Mouse (Mus musculus) frontal cortex, postnatal 14 days (tissue): ENCODE measurements at regions not wholly inside any gene's neighbourhood (a gene's known extent, or its start where the extent isn't known, plus 50 kb on each side); places are given as distances from the start of the nearest gene placed in this dataset.

Source experiments
- DNase-seq, 2 experiments: peaks; one replicate each; pipeline ENCODE4 v3.0.0; 2022; ENCODE audit warnings: low spot score in 2 of 2

DNA sequence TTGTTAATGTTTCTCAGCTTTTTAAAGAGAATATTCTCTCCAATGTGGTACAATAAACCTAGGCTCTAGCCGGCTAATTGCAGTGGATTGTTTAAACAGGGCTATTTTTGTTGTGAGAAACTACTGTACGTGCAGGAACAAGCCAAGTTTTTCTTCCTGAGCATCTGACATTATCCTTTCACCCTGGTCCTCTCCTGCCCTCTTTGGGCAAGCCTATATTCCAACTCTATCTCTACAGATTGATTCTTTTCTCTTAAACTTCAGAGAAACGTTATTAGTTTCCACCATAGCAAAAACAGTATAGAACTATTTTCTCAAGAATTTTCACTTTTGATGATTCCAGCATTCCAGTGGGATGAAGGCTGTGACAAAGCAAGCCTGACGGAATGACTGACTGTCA is 535.2 kb downstream of the Fgf9 start:
- no peak for DNase-seq

DNA sequence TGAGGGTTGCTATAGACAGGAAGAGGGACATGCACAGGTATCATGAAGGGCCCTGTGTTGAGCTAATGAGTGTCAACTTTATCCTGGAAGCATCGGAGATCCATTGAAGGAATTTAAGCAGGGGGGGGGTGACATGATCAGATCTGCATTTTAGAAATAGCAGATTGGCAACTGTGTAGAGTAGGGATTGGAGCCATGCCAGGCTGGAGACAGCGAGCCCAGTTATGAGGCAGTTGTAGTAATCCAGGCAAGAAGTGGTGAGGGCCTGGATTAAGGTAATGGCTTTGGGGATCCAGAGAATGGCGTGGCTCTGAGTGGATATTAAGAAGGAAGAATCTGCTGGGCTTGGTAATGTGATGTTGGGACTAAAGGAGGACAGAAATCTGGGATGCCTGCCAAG is 528.5 kb downstream of the Fgf9 start:
- DNase-seq = no peak

DNA sequence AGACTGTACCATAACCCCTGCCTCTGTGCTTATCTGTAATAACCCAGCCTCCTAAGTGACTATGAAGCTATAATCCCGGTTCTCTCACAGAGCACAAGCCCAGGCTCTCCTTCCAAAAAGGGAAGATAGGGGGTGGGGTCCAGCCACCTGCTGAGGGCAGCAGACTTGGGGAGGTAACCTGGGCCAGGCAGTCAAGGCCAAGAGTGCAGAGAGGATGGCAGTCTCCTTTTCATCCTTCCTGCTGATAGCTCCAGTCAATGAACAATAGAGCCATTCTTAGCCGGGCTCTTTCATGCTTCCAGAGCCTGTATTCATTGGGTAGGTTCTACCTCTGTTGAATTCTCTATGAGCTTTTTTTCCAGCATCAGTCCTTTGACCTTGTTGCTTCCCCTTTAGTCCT is 527.5 kb downstream of the Fgf9 start:
- no peak for DNase-seq

DNA sequence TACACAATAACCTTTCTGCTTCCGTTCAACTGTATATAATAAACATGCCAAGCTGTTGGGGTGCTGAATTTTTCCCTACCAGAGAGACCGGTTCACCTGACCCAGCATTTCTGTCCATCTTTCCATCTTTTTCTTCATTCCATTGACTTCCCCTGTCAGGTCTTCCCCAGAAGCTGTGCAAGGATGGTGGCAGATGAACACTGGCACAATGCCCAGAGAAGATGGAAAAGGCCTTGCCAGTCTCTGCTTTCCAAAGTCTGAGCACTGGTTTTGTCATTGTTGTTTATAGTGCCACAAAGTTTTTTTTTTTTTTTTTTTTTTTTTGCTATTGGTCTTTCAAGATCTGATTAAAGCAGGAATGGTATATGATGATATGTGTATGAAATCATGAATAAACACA is 526.6 kb downstream of the Fgf9 start:
- DNase-seq = no peak

DNA sequence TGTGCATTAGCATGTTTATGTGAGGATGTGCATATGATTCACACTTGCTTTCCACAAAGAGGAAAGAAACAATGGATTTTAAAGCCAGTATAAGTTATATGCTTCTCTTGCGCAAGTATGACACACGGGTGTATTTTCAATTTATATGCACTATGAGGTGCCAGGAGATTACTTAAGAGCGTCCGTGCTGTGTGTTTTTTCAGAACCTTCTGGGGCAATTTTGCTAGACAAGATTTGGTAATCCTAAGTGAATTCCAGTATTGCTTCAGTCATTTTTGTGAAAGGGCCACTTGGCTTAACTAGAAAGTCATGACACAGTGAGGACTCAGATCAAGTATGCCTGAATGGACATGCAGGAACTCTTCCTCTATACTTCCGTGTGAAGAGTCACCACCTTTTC is 511.5 kb downstream of the Fgf9 start:
- no peak for DNase-seq

DNA sequence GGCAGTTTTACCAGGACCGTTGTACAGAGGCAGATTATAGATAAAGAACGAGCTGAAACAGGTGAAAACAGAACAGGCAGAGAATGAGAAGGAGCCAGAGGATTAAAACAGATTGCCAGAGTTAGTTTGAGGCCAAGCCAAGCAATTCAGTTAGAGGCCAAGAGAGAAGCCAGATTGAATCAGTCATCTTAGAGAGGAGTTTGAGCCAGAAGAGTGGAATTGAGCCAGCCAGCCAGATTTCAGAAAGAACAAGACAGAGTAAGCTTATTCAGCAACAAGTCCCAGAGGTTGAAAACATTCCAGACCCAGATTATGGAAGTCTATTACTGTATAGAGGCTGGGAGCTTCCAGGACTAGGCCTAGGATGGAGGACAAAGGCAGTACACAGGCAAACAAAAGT is 499.7 kb downstream of the Fgf9 start:
- no peak for DNase-seq

DNA sequence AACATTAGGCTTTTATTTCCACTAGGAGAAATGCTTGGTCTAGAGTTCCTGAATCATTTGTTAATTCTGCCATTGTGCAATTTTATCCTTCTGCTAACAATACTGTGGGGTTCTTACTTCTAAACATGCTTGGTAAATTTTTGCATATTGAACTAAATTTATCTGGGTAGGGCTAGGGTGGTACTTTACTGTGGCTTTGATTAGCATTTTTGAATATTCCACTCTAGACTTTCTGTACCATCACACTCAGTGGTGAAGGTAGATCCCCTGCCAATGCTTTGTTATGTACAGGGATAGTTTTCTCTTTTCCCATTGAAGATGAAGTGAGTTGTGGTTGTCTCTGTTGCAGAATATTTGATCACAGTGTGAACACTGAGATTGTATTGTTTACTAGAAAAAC is 497.1 kb downstream of the Fgf9 start:
- DNase-seq = no peak

DNA sequence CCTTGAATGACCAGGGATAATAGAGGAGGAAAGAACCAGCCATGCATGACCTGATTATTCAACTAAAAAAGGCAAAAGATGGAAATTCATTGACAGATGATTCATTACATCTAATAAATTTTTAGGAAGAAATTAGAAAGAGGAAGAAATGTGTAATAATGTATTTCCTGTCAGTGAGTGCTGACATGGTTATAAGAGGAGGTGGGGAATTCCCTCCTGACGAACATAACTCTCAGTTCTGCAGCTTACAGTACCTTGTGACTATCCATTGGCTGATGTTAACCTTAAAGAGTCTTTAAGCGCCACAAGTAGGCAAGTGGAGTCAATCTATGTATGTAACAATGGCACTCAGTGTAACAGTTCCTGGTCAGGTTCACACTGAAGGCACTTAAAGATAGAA is 492.7 kb downstream of the Fgf9 start:
- DNase-seq = no peak

DNA sequence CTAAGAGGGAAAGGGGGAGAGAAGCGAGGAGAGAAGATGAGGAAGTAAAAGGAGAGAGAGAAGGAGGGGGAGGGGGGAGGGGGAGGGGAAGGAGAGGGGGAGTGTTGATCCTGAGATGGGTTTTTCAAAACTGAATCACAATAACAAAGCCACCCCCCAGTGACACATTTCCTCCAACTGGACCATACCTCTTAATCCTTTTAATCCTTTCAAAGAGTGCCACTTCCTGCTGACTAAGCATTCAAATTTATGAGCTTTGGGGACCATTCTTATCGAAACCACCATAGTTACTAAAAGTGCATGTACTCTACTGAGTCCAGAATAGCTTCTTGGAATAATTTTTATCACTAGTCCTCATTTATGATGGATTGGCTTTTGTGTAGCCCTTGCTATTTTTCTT is 480.4 kb downstream of the Fgf9 start:
- DNase-seq = no peak

DNA sequence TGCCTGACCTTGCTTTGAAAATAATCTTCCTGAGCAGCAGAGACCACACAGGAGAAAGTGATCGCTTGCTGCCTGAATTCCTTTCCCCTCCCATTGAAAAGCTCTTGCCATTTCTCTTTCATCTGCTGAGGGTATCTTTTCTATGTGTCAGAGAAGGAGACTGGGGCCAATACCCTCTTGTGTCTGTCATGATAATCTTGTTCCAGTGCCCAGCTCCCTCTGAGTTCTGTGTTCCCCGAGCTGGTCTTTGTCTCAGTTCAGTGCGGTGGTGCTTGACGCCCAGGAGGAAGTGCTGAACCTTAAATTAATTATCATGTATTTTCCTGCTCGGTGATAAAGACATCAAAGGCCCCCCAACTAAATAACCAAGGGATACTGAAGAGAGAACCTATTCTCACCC is 475.4 kb downstream of the Fgf9 start:
- DNase-seq = no peak

DNA sequence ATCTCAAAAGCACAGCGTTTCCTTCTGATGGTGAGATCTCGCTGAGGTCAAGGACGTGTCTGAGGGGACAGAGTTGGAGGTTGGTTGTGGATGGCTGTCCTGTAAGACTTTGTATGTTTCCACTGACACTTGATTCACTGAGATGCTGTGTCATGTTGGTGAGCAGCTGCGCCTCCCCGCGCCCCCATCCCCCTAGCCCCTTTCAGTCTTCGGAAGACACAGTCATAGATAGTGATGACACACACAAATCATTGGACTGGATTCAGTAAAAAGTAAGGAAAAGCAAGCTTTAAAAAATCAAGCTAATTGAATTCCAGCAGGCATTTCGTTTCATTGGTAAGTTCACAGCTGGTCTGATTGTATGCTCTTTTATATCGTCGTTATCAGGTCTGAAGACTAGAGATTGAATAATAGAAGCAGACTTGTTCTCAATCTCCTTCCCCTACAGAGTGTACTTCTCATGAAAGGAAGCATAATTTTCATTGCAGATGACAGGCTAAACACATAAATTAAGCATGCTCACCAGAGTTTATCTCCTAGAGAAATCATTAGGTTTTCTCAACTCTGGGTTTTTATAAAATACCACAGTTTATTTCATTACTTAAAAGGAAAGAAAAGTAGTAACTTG is 472.9 kb downstream of the Fgf9 start:
- DNase-seq = no peak

DNA sequence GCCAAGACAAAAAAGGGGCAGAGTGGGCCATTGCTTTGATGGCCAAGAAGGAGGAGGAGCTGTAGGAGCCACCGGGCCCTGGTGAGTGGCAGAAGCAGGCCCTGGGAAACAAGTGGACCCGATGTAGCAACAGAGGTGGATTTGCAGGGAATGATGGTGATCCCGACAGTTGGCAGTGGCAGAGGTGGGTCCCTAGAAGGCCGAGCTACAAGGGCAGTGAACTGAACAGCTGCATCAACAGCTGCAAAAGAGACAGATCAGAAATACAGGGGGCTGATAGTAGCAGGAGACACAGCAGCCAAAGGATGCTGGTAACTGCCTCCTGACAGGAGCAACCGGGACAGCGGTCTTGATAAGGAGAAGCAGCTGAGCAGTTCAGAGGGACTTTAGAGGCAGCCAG is 467.8 kb downstream of the Fgf9 start:
- no peak for DNase-seq

DNA sequence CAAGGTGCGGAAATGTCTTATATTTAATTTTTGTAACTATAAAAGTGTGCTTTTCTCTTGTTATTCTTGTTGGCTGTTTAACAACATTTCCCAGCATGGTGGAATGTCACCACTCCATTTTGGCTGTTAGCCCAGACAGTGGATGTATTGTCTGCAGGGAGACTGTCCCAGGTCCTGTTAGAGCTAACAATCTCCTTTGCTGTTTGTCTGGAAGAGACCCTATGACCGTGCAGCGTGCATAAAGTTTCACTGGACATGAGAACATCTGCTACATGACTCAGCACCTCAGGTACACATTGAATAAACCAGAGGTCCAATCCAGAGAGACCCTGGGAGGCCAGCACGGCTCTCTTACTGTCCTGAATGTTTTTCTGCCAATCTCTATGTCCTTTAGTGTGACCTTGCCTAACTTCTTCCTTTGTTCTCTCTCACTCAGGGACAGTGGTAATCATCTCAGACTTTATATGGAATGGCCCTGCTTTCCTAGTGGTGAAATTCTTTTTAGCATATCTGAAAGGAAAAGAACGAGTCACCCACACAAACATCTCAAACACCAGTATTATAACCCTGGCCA is 450.7 kb downstream of the Fgf9 start:
- no peak for DNase-seq

DNA sequence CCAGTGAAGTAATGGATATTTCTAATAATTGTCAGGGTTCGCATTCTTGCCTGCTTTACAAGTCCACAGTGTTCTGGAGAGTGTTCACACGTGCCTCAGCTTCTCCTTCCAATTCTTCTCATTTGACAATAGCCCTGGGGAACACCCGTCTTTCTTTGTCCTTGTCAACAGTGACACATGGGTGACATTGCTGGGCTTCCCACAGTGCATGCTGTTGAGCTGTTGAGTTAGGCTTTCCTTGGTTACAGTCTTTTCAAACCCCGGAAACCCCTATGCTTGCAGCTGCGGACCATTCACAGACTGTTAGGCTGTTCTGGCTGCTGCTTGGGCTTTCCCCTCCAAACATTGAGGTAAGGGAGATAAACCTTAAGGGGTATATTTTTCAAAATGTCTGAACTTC is 450.0 kb downstream of the Fgf9 start:
- DNase-seq = no peak

DNA sequence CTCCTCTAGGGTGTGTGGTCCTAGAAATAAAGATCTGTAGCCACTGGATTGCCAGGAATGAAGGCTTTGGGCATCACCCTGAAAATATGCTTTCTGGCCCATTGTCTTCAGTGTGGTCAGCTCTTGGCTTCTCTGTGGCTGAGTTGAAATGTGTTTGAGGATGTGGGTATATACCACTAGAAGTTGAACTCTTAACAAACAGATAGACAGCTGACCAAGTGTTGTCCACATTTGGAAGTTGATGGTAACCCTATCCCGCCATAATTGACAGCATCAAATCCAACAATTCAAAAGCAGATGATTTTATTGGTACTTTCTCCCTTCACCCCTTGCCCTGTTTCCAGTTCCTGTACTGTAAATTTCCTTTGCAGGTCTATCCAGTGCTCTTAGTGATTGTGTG is 448.7 kb downstream of the Fgf9 start:
- no peak for DNase-seq

DNA sequence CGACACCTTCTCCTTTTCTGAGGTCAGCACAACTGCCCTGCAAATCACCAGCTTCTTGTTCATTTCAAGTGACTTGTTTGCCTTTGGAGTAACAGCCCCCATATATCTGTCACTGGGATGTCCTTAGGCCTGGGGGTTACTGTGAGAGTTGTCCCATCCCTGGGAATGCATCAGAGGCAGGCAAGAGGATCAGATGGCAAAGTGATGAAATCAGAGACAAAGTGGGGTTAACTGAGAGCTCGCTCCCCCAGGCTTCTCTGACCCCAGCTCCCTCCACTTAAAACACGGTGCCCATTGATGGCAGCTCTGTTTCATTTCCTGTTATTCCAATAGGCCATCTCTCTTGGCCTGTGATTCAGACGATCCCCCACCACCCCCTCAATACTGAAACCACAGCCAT is 446.2 kb downstream of the Fgf9 start:
- DNase-seq = no peak

DNA sequence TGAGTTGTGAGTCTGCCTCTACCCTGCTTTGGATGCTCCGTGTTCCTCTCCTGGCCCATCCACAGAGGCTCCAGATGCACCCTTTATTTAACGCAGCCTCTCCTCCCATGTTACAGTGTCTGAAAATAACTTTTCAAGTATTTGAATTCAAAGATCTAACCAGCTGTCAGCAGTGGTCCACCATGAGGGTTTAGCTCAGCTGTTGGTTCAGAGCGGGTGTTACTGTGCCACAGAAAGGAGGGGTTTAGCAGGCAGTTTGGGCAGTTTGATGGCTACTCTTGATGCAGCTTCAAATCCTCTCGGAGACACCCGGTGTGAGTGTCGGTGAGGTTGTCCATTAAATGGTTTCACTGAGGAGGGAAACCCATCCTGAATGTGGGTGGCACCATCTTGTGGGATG is 441.8 kb downstream of the Fgf9 start:
- no peak for DNase-seq

DNA sequence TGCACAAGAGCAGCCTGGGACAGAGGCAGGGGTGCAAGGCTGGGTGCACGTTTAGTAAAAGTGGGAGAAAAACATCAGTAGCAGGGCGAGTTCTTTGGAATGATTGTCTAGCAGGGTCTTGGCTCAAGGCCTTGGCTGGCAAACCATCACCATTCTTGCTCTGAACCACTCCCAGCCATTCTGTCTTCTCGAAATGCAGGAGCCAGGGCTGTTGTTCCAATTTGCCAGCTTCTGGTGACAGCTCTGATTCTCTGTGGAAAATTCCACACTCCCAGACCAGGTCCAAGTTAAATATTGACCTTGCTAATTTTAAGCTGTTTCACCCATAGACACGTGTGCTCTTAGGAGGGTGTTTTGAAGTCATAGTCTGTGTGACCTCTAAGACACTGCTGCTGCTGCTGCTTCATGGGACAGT is 441.2 kb downstream of the Fgf9 start:
- DNase-seq = no peak

DNA sequence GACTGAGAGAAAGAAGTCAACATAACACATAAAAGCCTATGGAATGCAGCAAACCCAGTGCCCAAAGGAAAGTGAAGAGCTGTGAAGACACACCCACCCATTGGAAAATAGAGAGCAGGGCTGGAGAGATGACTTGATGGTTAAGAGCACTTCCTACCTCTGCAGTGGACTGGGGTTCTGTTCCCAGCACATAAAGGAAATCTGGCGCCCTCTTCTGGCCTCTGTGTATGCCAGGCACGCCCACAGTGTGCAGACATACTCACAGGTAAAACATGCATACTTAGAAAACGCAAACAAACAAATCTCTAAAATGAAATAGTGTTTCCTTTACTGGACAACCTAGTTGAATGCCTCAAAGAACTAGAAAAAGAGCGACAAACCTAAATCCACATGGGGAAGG is 440.4 kb downstream of the Fgf9 start:
- DNase-seq = no peak

DNA sequence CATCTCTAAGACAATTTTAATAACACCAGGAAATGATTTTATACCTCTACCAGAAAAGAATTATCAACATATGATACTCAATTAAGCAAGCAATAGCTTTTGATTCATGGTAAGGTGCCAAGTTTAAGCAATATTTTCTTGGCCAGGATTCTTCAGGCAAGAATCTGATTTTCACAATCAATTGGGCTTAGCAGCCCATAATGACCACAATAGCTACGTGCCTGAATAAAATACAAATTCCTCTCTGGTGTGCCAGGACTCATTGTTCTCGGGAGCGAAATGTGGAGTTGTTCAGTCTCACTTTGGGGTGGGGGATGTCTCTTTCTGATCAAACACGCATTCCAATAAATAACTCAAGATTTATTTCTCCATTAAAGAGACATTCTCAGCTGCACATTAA is 438.8 kb downstream of the Fgf9 start:
- no peak for DNase-seq

DNA sequence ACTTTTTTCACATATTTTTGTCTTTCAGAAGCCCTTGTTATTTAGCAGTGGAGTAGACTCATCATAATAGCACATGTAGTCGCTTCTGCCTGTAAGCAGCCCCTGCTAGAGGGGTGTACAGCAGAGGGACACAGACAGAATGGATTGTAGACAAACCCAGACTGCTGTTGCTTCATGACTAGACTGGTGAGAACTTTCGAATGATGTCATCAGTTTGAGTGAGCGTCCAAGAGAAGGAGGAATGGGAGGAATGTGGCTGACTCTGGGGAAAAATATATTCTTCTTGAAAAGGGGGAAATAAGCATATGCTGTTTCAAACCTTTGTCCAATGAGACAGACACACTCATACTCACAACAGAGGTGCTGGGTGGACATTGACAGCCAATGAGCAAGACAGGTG is 436.1 kb downstream of the Fgf9 start:
- no peak for DNase-seq

DNA sequence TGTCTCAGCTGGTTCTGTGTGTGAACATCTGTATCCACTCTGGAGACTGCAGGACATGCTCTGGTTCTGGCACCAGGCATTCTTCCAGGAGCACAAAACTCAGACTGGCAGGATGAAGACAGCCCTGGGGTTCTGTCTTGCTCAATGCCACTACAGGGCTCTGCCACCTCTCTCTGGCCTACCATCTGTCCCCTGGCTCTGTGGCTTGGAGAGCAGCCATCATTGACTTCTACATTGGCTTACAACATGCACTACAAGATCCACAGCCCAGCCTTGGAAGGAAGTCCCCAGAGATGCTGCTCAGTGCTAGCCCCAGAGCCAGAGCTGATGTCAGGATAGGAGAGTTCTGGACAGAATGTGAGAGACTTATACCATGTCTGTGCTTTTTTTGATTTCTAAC is 435.5 kb downstream of the Fgf9 start:
- no peak for DNase-seq

DNA sequence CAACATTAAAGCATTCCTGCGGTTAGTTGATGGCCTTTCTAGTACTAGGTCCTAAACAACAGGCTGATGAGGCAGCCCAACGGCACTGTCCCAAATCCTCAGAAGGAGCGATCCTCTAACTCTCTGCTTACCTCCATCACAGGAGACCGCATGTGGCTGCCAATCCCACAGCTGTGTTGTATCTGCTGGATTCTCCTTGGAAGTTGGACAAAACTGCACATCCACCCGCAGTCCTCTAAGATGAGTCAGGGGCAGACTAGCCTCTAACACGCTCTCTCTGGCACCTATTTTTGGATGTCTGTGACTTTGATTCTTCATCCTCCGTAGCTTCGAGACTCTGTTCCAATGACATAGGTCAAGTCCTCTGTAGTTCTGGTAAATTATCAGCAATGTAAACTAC is 432.5 kb downstream of the Fgf9 start:
- DNase-seq = no peak

DNA sequence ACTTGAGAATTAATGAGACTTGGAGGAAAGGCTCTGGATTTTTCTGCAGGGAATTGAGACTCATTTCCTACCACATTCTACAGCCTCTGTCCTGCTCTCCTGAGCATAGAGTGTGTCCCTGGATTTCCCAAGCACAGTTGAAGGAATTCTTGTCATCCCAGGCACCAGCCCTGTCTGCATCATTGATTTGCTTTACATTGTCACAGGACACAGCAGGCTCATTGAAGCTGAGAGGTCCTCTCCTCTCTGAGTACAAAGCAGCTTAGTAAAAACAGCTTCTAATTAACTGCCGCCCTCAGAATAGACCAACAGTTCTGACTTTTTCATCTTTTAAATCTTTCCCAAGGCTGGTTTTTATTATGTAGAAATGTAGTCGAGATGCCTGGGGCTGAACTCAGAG is 429.7 kb downstream of the Fgf9 start:
- no peak for DNase-seq
